Mouse (Mus musculus) adrenal gland, postnatal 36 days (tissue): ENCODE results near the gene Drosha. TPM values are rescaled to one million over a fixed set of nuclear protein-coding genes. Genes with fewer than 3 reads are reported as not detected.
"Not testable (repeated sequence)": the region's sequence is repeated elsewhere in the genome, so short reads cannot be mapped to it uniquely, and the experiment has no call there.

Source experiments
- DNase-seq, 2 experiments: peaks; one replicate each; pipeline ENCODE4 v3.0.0; 2021; ENCODE audit warnings: mixed read lengths in 1 of 2
- microRNA-seq: library from miRNA; unstranded; fragments of <30 nt; microRNA quantifications from one replicate; pipeline ENCODE4 v1.2.0, GENCODE M21; 2021
- total RNA-seq, 2 experiments: library from RNA; stranded (reverse); gene quantifications; 2 replicates each; pipeline ENCODE4 v1.2.3; 2021

The Drosha gene
- total RNA-seq, 2 experiments from 2014 or later: 32.0 to 32.9 TPM

GRCm38 (mm10) chr15:12937326-12937725, 112.7 kb downstream of the Drosha start:
- not testable (repeated sequence) for DNase-seq

- DNase-seq: no peak
These were observed 116.5 kb downstream of the Drosha start for GRCm38 (mm10) chr15:12941106-12941505.

- no peak for DNase-seq
These were observed 117.1 kb downstream of the Drosha start for GRCm38 (mm10) chr15:12941651-12942180.

- no peak for DNase-seq
These were observed 117.8 kb downstream of the Drosha start for GRCm38 (mm10) chr15:12942424-12942823.

- DNase-seq: no peak
These were observed 133.4 kb downstream of the Drosha start for GRCm38 (mm10) chr15:12958051-12958450.

GRCm38 (mm10) chr15:12962179-12962578, 137.6 kb downstream of the Drosha start:
- DNase-seq: no peak

- DNase-seq: no peak
These were observed 140.6 kb downstream of the Drosha start for GRCm38 (mm10) chr15:12965209-12965608.

- DNase-seq: no peak
These were observed 144.2 kb downstream of the Drosha start for GRCm38 (mm10) chr15:12968815-12969214.

GRCm38 (mm10) chr15:12972441-12972840, 147.8 kb downstream of the Drosha start:
- no peak for DNase-seq

Small RNAs within 50 kb of the gene (microRNA-seq; reads per million reads assigned to microRNA genes)
- gene Gm47288: not detected

Other genes starting within 250 kb of the Drosha start
- gene Pdzd2, start 84.9 kb upstream of the Drosha start, total RNA-seq: 10 to 100 TPM; 11.1 to 15.9 TPM
- gene 6030458C11Rik, start 166 bp upstream of the Drosha start, total RNA-seq: 10 to 100 TPM; 13.2 to 13.6 TPM